Mouse (Mus musculus) bone marrow macrophage, adult 2 months (primary cell): ENCODE measurements around the gene Hist1h2bq. TPM values are rescaled to one million over a fixed set of nuclear protein-coding genes. Genes with fewer than 3 reads are reported as not detected.

ENCODE experiments used
- H3K27ac ChIP-seq: 2 replicates; pipeline ENCODE4 v1.5.1; 2012; ENCODE audit warnings: low read depth, low read length; ENCODE audit not compliant: insufficient read depth
- H3K4me1 ChIP-seq: 2 replicates; pipeline ENCODE4 v1.6.1; 2012; ENCODE audit warnings: low read length; ENCODE audit not compliant: control insufficient read depth, insufficient read depth
- H3K4me3 ChIP-seq: 2 replicates; pipeline ENCODE4 v1.5.1; 2012; ENCODE audit warnings: mild to moderate bottlenecking, low read length, moderate library complexity; ENCODE audit not compliant: insufficient read depth
- CTCF ChIP-seq: IDR thresholded peaks from 2 replicates; pipeline ENCODE4 v1.5.1; 2012; ENCODE audit warnings: low read depth, mild to moderate bottlenecking, low read length, moderate library complexity
- POLR2A ChIP-seq: IDR thresholded peaks from 2 replicates; pipeline ENCODE4 v1.6.1; 2012; ENCODE audit warnings: mild to moderate bottlenecking, low read depth, low read length, borderline replicate concordance
- polyA plus RNA-seq: library from polyadenylated mRNA; stranded (reverse); fragments of >200 nt; gene quantifications from 2 replicates; pipeline ENCODE4 v1.2.4, GENCODE M21; 2012; ENCODE audit not compliant: missing spikeins, insufficient read depth, insufficient read length

Hist1h2bq gene
- polyA plus RNA-seq, 1 experiment: 6.5 TPM

DNA sequence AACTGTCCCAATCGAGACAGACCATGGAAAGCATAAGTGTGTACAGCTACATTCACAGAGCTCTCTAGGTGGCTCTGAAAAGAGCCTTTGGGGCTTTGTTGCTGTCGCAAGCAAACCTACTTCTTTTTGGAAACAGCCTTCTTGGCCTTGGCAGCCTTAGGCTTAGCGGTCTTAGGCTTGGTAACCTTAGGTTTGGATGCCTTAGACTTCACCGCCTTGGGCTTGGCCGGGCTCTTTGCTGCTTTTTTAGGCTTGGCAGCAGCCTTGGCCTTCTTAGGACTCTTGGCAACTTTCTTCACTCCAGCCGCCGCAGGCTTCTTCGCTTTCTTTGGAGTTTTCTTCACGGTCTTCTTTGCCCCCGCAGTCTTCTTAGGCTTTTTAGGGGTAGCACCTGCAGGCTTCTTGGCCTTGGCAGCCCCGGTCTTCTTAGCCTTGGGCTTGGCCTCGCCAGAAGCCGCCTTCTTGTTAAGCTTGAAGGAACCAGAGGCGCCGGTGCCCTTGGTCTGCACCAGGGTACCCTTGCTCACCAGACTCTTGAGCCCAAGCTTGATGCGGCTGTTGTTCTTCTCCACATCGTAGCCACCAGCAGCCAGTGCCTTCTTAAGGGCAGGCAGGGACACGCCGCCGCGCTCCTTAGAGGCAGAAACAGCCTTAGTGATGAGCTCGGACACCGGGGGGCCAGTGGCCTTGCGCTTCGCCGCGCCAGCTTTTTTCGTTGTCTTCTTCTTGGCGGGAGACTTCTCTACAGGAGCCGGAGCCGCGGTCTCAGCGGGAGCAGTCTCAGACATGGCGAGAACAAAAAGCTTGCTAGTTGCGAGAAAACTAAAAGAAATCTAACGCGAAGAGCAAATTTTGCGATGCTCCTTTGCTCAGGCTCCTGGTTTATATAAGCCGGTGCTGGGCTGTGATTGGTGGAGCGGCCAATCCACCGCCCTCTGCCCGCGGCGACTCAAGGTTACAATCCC, 29.9 kb downstream of the Hist1h2bq start, which contains the start of gene Hist1h1b:
Gene Hist1h1b (minus strand): TSS at position 859 of the 965 bp plus-strand sequence.
- TF ChIP-seq POLR2A (no peak), CTCF (no peak)
- Histone ChIP-seq H3K27ac (peak within 1 kb of the TSS; percentile 79), H3K4me3 (peak within 1 kb of the TSS; percentile 65), H3K4me1 (peaks cover 6% of the 10 kb centered on the region)

GRCm38 (mm10) chr13:21778814-21779766, 30.9 kb downstream of the Hist1h2bq start:
- H3K27ac ChIP-seq: peak overlapping the region; percentile 79
- TF ChIP-seq CTCF (no peak), POLR2A (no peak)
- peak overlapping the region; percentile 65 for H3K4me3 ChIP-seq
- peaks cover 2% of the 10 kb centered on the region; the same call in 1 of the 2 replicates for H3K4me1 ChIP-seq

Other genes starting within 250 kb of the Hist1h2bq start
- gene Olfr1364, start 228.4 kb downstream of the Hist1h2bq start, polyA plus RNA-seq: not detected in 2 replicates
- not detected in 2 replicates for gene Olfr1362, start 196.2 kb downstream of the Hist1h2bq start, polyA plus RNA-seq
- gene Olfr11, start 167.7 kb downstream of the Hist1h2bq start, polyA plus RNA-seq: not detected in 2 replicates
- gene Olfr1361, start 146.8 kb downstream of the Hist1h2bq start, polyA plus RNA-seq: 0.48 TPM in 1 of 2 replicates, not detected in the other
- gene Olfr1360, start 132.8 kb downstream of the Hist1h2bq start, polyA plus RNA-seq: not detected in 2 replicates
- not detected in 2 replicates for gene Olfr1359, start 112.1 kb downstream of the Hist1h2bq start, polyA plus RNA-seq
- gene Hist1h2bl, start 94.1 kb downstream of the Hist1h2bq start, polyA plus RNA-seq: not detected in 2 replicates
- gene Hist1h2ai, start 93.8 kb downstream of the Hist1h2bq start, polyA plus RNA-seq: 4.0 TPM in 1 of 2 replicates, not detected in the other
- 6.9 TPM in 1 of 2 replicates, not detected in the other for gene Hist1h3h, start 92.5 kb downstream of the Hist1h2bq start, polyA plus RNA-seq
- gene Hist1h2bm, start 88.2 kb downstream of the Hist1h2bq start, polyA plus RNA-seq: 2.1 TPM in 1 of 2 replicates, not detected in the other
- 1.8 and 2.7 TPM in 2 replicates for gene Hist1h4j, start 75.1 kb downstream of the Hist1h2bq start, polyA plus RNA-seq
- gene Hist1h4k, start 59.7 kb downstream of the Hist1h2bq start, polyA plus RNA-seq: 3.6 and 8.9 TPM in 2 replicates
- gene Hist1h2ak, start 56.4 kb downstream of the Hist1h2bq start, polyA plus RNA-seq: 4.9 and 9.5 TPM in 2 replicates
- gene Hist1h2bn, start 56.1 kb downstream of the Hist1h2bq start, polyA plus RNA-seq: 7.1 and 7.3 TPM in 2 replicates
- 0.82 and 2.1 TPM in 2 replicates for gene Hist1h1b, start 29.6 kb downstream of the Hist1h2bq start, polyA plus RNA-seq
- gene Hist1h3i, start 26.8 kb downstream of the Hist1h2bq start, polyA plus RNA-seq: 3.9 and 4.4 TPM in 2 replicates
- not detected in 2 replicates for gene Hist1h2an, start 23.0 kb downstream of the Hist1h2bq start, polyA plus RNA-seq
- not detected in 2 replicates for gene Hist1h2bp, start 22.7 kb downstream of the Hist1h2bq start, polyA plus RNA-seq
- not detected in 2 replicates for gene Hist1h2ao, start 268 bp upstream of the Hist1h2bq start, polyA plus RNA-seq
- gene Hist1h4m, start 1.5 kb upstream of the Hist1h2bq start, polyA plus RNA-seq: 5.2 and 6.8 TPM in 2 replicates
- gene Hist1h4n, start 22.0 kb upstream of the Hist1h2bq start, polyA plus RNA-seq: not detected in 2 replicates
- gene Hist1h2ap, start 23.3 kb upstream of the Hist1h2bq start, polyA plus RNA-seq: 14.7 and 15.1 TPM in 2 replicates
- 4.5 and 8.6 TPM in 2 replicates for gene Hist1h2br, start 23.5 kb upstream of the Hist1h2bq start, polyA plus RNA-seq
- gene Zfp184, start 134.9 kb upstream of the Hist1h2bq start, polyA plus RNA-seq: 0.25 and 0.76 TPM in 2 replicates
- not detected in 2 replicates for gene Pom121l2, start 171.0 kb upstream of the Hist1h2bq start, polyA plus RNA-seq
- 3.0 and 3.4 TPM in 2 replicates for gene Prss16, start 199.5 kb upstream of the Hist1h2bq start, polyA plus RNA-seq
- not detected in 2 replicates for gene Hist1h2ah, start 225.4 kb upstream of the Hist1h2bq start, polyA plus RNA-seq
- gene Hist1h2bk, start 225.7 kb upstream of the Hist1h2bq start, polyA plus RNA-seq: 2.9 and 5.5 TPM in 2 replicates
- gene Hist1h4i, start 231.2 kb upstream of the Hist1h2bq start, polyA plus RNA-seq: 7.5 and 8.2 TPM in 2 replicates
- gene Hist1h2ag, start 232.7 kb upstream of the Hist1h2bq start, polyA plus RNA-seq: 5.0 and 7.4 TPM in 2 replicates
- 1.4 and 4.4 TPM in 2 replicates for gene Hist1h2bj, start 233.0 kb upstream of the Hist1h2bq start, polyA plus RNA-seq